Mouse (Mus musculus): ENCODE results near the gene Synj1.

DNA sequence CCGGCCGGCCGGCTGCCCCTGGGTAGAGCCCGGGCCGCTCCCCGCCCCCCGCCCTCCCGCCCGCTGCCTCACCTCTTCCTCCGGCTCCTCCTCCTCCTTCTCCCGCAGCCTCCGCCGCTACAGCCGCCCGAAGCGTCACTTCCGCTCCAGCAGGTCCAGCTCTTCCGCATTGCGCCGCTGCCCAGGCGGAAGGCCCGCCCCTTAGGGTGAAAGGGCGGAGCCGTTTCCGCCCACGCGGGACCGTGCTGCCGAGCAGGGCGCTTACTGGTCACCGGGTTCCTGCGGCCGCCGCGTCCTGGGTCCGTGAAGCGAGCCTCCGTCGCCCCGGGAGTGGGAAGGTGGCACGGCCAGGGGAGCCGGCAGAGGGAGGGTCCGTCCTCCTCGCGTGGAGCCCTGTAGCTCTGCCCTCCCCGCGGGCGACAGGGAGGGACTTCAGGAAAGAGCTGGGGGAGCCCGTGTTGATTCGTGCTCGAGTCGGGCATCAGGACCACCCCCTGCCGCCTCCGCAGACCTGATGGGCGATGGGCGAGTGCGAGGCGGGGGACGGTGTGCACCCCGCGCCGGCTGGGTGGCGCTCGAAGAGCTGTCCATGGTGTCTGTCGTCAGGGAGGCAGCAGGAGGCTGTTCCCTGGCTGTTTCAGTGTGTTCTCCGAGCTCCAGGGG lies at the start of gene Synj1:
- peak; percentile 36 for TF ChIP-seq POLR2A (IDR thresholded peaks at IDR 0.05; ENCODE audit: low read depth, low read length)
- no peak for TF ChIP-seq CTCF (IDR thresholded peaks at IDR 0.05; ENCODE audit: borderline replicate concordance, insufficient read depth, low read length)
